Mouse (Mus musculus) liver, postnatal 0 days (tissue): ENCODE data around the gene Cers5. TPM values are rescaled to one million over a fixed set of nuclear protein-coding genes. Genes with fewer than 3 reads are reported as not detected.
"Not testable (repeated sequence)": the region's sequence is repeated elsewhere in the genome, so short reads cannot be mapped to it uniquely, and the experiment has no call there.

Source experiments
- ATAC-seq: fragments of 200-750 bp; cut with Nextera tagmentation; 2 replicates; pipeline ENCODE4 v1.8.0; 2017; ENCODE audit warnings: mild to moderate bottlenecking, moderate library complexity
- DNase-seq: peaks from one replicate; pipeline ENCODE4 v3.0.0-alpha.2; 2016
- H3K27ac ChIP-seq: fragments of 300-500 bp; sonication (generic); 2 replicates; pipeline ENCODE4 v1.5.1; 2014; ENCODE audit warnings: antibody characterized with exemption, moderate library complexity, mild to moderate bottlenecking, low read depth
- H3K27me3 ChIP-seq: fragments of 300-500 bp; sonication (generic); 2 replicates; pipeline ENCODE4 v1.6.1; 2014; ENCODE audit warnings: low read length, control low read depth, mixed read lengths; ENCODE audit not compliant: insufficient read depth
- H3K36me3 ChIP-seq: fragments of 300-500 bp; sonication (generic); replicated peaks from 2 replicates; pipeline ENCODE4 v1.6.1; 2014; ENCODE audit warnings: mild to moderate bottlenecking, control low read depth, low read length, moderate library complexity, mixed read lengths; ENCODE audit not compliant: insufficient read depth
- H3K4me1 ChIP-seq: fragments of 300-500 bp; sonication (generic); 2 replicates; pipeline ENCODE4 v1.6.1; 2014; ENCODE audit warnings: antibody characterized with exemption, mild to moderate bottlenecking, control low read depth; ENCODE audit not compliant: insufficient read depth
- H3K4me2 ChIP-seq: fragments of 300-500 bp; sonication (generic); 2 replicates; pipeline ENCODE4 v1.6.1; 2014; ENCODE audit warnings: low read depth, mild to moderate bottlenecking, low read length, moderate library complexity, mixed read lengths
- H3K4me3 ChIP-seq: fragments of 300-500 bp; sonication (generic); 2 replicates; pipeline ENCODE4 v1.5.1; 2014; ENCODE audit warnings: low read depth, low read length
- H3K9ac ChIP-seq: fragments of 300-500 bp; sonication (generic); replicated peaks from 2 replicates; pipeline ENCODE4 v1.6.1; 2014; ENCODE audit warnings: mild to moderate bottlenecking, moderate library complexity
- H3K9me3 ChIP-seq: fragments of 300-500 bp; sonication (generic); 2 replicates; pipeline ENCODE4 v1.6.1; 2016; ENCODE audit warnings: mild to moderate bottlenecking, control low read depth, low read length, mixed read lengths
- CTCF ChIP-seq: sonication (generic); IDR thresholded peaks from 2 replicates; pipeline ENCODE4 v1.5.1; 2016; ENCODE audit warnings: antibody characterized with exemption, low read depth
- EP300 ChIP-seq: IDR thresholded peaks from 2 replicates; pipeline ENCODE4 v1.6.1; 2016; ENCODE audit warnings: antibody characterized with exemption, low read depth, mild to moderate bottlenecking
- WGBS: fragments of 180-500 bp; shearing (Covaris S2); extraction: QIAGEN DNeasy Blood & Tissue Kit; methylation state at CpG from one replicate; pipeline ENCODE4 v1.1.7; 2014; ENCODE audit not compliant: insufficient replicate concordance; 5-methylcytosine and 5-hydroxymethylcytosine counted together
- polyA plus RNA-seq: library from polyadenylated mRNA; unstranded; fragments of >200 nt; fragmentation: Nextera tagmentation; extraction: Ambion mirVana; gene quantifications from 2 replicates; pipeline ENCODE4 v1.2.1, GENCODE M21; 2015

Cers5 gene
- polyA plus RNA-seq, 1 experiment from 2014 or later: 7.0 TPM

GRCm38 (mm10) chr15:99703104-99703503, 69.6 kb downstream of the Cers5 start:
- H3K4me2 ChIP-seq: peak overlapping the region; percentile 78; the same call in 1 of the 2 replicates
- no peak for ATAC-seq
- H3K4me1 ChIP-seq: peaks cover 17% of the 10 kb centered on the region
- no peak for DNase-seq
- peak overlapping the region; percentile 92; the same call in 1 of the 2 replicates for H3K4me3 ChIP-seq
- no peak overlapping the region for H3K9ac ChIP-seq
- no peaks in the 10 kb centered on the region for H3K9me3 ChIP-seq
- TF ChIP-seq CTCF: no peak
- TF ChIP-seq EP300: no peak
- no peaks in the 10 kb centered on the region for H3K27me3 ChIP-seq
- WGBS: 73% methylated on average over 9 of the region's 9 CpGs
- H3K27ac ChIP-seq: peak overlapping the region; percentile 98; the same call in 1 of the 2 replicates
- H3K36me3 ChIP-seq: peaks cover 17% of the 10 kb centered on the region

DNA sequence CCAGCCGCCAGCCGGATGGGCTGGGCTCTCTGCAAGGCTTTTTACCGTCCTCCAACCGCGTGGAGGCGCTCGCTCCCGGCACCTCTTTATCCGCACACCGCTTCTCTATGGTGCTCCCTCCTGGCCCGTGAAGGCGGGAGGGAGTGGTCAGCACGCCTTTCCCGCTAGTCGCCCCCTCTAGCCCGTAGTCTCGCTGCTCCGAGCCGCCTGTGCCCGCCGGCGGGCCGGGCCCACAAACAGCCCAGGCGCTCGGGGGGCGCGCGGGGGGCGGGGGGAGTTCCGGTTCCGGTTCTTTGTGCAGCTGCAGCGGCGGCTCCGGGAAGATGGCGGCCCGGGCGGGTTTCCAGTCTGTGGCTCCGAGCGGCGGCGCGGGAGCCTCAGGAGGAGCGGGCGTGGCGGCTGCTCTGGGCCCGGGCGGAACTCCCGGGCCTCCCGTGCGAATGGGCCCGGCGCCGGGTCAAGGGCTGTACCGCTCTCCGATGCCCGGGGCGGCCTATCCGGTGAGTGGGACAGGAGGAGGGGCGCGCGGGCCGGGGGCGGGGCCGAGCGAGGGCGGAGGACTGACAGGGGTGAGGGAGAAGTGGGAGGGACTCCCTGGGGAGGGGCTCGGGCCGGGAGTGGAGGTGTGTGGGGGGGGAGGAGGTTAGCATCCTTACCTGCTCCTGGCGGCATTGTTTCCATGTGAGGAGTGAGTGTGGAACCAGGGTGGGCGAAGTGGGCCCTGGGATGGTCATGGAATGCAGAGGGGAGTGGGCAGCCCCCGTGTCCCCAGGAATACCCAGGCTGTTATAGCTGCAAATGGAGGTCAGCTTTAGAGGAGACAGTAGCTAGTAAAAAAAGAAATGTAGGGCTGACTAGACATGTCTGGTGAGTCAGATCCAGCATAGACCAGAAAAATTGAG, 70.4 kb downstream of the Cers5 start, which contains the start of gene Smarcd1:
TSS of gene Smarcd1 (plus strand) at position 131 of the 902 bp plus-strand sequence.
- WGBS: 1% methylated on average over 59 of the region's 71 CpGs
- H3K4me3 ChIP-seq: peak within 1 kb of the TSS; percentile 92
- peaks cover 17% of the 10 kb centered on the region for H3K4me1 ChIP-seq

DNA sequence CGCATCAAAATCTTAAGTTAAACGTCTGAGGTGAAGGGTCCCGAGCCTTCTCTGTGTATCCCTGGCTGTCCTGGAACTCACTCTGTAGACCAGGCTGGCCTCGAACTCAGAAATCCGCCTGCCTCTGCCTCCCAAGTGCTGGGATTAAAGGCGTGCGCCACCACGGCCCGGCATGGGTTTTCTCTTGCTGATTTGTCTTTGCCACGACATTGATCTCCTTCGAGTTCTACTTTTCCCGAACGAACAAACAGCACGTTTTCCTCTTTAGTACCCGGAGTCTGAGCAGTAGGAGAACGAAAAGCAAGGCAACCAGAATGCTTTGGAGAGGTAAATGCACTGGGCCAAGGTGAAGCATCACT, 71.1 kb downstream of the Cers5 start:
- H3K4me3 ChIP-seq: peak overlapping the region; percentile 92
- not testable (repeated sequence) for ATAC-seq, H3K36me3 ChIP-seq, H3K27me3 ChIP-seq, H3K9me3 ChIP-seq, DNase-seq
- H3K4me1 ChIP-seq: peaks cover 17% of the 10 kb centered on the region
- peak overlapping the region; percentile 98; the same call in 1 of the 2 replicates for H3K27ac ChIP-seq
- peak overlapping the region; percentile 78 for H3K4me2 ChIP-seq
- H3K9ac ChIP-seq: peak overlapping the region; percentile 90; the same call in 1 of the 2 replicates
- WGBS: 39% methylated on average over 16 of the region's 16 CpGs

More for the DNA sequence above, 70.4 kb downstream of the Cers5 start, which contains the start of gene Smarcd1:
- Histone ChIP-seq H3K9me3 (no peaks in the 10 kb centered on the region), H3K27me3 (no peaks in the 10 kb centered on the region), H3K9ac (peak within 1 kb of the TSS; percentile 90), H3K4me2 (peak within 1 kb of the TSS; percentile 78), H3K27ac (peak within 1 kb of the TSS; percentile 98), H3K36me3 (peaks cover 11% of the 10 kb centered on the region)
- peak; percentile 61; the same call in 1 of the 2 replicates for TF ChIP-seq EP300
- peak; percentile 95 for TF ChIP-seq CTCF
- ATAC-seq (peak; percentile 92), DNase-seq (peak; percentile 95)

- no peak for DNase-seq
- TF ChIP-seq CTCF (no peak), EP300 (no peak)
- peaks cover 17% of the 10 kb centered on the region for H3K4me1 ChIP-seq
- WGBS: 69% methylated on average over 18 of the region's 18 CpGs
- H3K27me3 ChIP-seq: no peaks in the 10 kb centered on the region
- ATAC-seq: no peak
- H3K4me3 ChIP-seq: no peak overlapping the region
- H3K4me2 ChIP-seq: no peak overlapping the region
- H3K36me3 ChIP-seq: peaks cover 3% of the 10 kb centered on the region; the same call in 1 of the 2 replicates
- H3K9me3 ChIP-seq: no peaks in the 10 kb centered on the region
- H3K27ac ChIP-seq: no peak overlapping the region
- no peak overlapping the region for H3K9ac ChIP-seq
Measured at GRCm38 (mm10) chr15:99700219-99701106, 72.2 kb downstream of the Cers5 start.

DNA sequence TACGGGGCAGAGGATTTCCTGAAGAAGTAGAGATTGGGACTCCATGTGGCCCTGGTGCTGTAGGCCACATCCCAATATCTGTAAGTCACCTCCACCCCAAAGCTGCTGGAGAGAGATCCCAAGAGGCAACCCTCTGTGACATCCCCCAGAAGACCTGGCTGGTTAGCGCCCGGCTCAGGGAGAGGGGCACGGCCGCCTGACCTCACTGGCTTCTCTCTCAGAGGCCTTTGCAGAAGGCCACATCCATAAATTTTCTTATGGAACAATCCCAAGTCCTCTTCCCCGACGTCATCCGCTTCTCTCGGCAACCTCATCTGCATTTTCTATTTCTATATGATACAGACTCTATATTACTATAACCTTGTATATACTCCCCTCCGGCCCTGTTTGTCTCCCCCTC, 73.0 kb downstream of the Cers5 start:
- no peak overlapping the region for H3K27ac ChIP-seq
- no peak overlapping the region for H3K4me3 ChIP-seq
- H3K9me3 ChIP-seq: no peaks in the 10 kb centered on the region
- 83% methylated on average over 10 of the region's 10 CpGs for WGBS
- ATAC-seq (no peak), DNase-seq (no peak)
- TF ChIP-seq EP300 (no peak), CTCF (no peak)
- H3K9ac ChIP-seq: no peak overlapping the region; the same call in 1 of the 2 replicates
- H3K4me1 ChIP-seq: peaks cover 17% of the 10 kb centered on the region
- H3K4me2 ChIP-seq: no peak overlapping the region
- H3K36me3 ChIP-seq: no peaks in the 10 kb centered on the region; the same call in 1 of the 2 replicates
- H3K27me3 ChIP-seq: no peaks in the 10 kb centered on the region
